Mouse (Mus musculus) liver, postnatal 0 days (tissue): ENCODE measurements around the gene Cux2.

Experiments
- CTCF ChIP-seq: sonication (generic); IDR thresholded peaks from 2 replicates; pipeline ENCODE4 v1.5.1; 2016; ENCODE audit warnings: antibody characterized with exemption, low read depth
- EP300 ChIP-seq: IDR thresholded peaks from 2 replicates; pipeline ENCODE4 v1.6.1; 2016; ENCODE audit warnings: antibody characterized with exemption, low read depth, mild to moderate bottlenecking

- TF ChIP-seq EP300 (no peak), CTCF (no peak)
These were observed 130.7 kb downstream of the Cux2 start for GRCm38 (mm10) chr5:121919216-121919615.
